Mouse (Mus musculus) forebrain, embryonic 11.5 days (tissue): ENCODE data around the gene Zcchc14. TPM values are rescaled to one million over a fixed set of nuclear protein-coding genes. Genes with fewer than 3 reads are reported as not detected.

ENCODE experiments used
- ATAC-seq: fragments of 200-750 bp; cut with Nextera tagmentation; replicated peaks from 2 replicates; pipeline ENCODE4 v1.8.0; 2017; ENCODE audit warnings: moderate TSS enrichment; ENCODE audit not compliant: low FRiP score
- DNase-seq: peaks from one replicate; pipeline ENCODE4 v3.0.0-alpha.2; 2017; ENCODE audit warnings: low spot score
- H3K27ac ChIP-seq: fragments of 300-500 bp; sonication (generic); 2 replicates; pipeline ENCODE4 v1.5.1; 2014; ENCODE audit warnings: low read depth, low read length
- H3K27me3 ChIP-seq: fragments of 300-500 bp; sonication (generic); 2 replicates; pipeline ENCODE4 v1.6.1; 2014; ENCODE audit warnings: mild to moderate bottlenecking, low read length, mixed read lengths; ENCODE audit not compliant: control insufficient read depth, insufficient read depth
- H3K36me3 ChIP-seq: fragments of 300-500 bp; sonication (generic); 2 replicates; pipeline ENCODE4 v1.6.1; 2014; ENCODE audit warnings: mild to moderate bottlenecking, low read length, moderate library complexity, mixed read lengths; ENCODE audit not compliant: control insufficient read depth, insufficient read depth
- H3K4me1 ChIP-seq: fragments of 300-500 bp; sonication (generic); replicated peaks from 2 replicates; pipeline ENCODE4 v1.6.1; 2014; ENCODE audit warnings: low read length, mixed read lengths; ENCODE audit not compliant: control insufficient read depth, insufficient read depth
- H3K4me2 ChIP-seq: fragments of 300-500 bp; sonication (generic); 2 replicates; pipeline ENCODE4 v1.6.1; 2014; ENCODE audit warnings: low read depth, mild to moderate bottlenecking, low read length, moderate library complexity, mixed read lengths; ENCODE audit not compliant: severe bottlenecking
- H3K4me3 ChIP-seq: fragments of 300-500 bp; sonication (generic); 2 replicates; pipeline ENCODE4 v1.5.1; 2014; ENCODE audit warnings: low read depth, low read length
- H3K9ac ChIP-seq: fragments of 300-500 bp; sonication (generic); 2 replicates; pipeline ENCODE4 v1.6.1; 2014; ENCODE audit warnings: low read length
- H3K9me3 ChIP-seq: fragments of 300-500 bp; sonication (generic); 2 replicates; pipeline ENCODE4 v1.6.1; 2016; ENCODE audit warnings: low read length, mixed read lengths; ENCODE audit not compliant: control insufficient read depth
- WGBS: fragments of 180-500 bp; shearing (Covaris S2); extraction: QIAGEN DNeasy Blood & Tissue Kit; methylation state at CpG from one replicate; pipeline ENCODE4 v1.1.7; 2014; 5-methylcytosine and 5-hydroxymethylcytosine counted together
- polyA plus RNA-seq: library from polyadenylated mRNA; unstranded; fragments of >200 nt; fragmentation: Nextera tagmentation; extraction: Ambion mirVana; gene quantifications from 2 replicates; pipeline ENCODE4 v1.2.1, GENCODE M21; 2014

The Zcchc14 gene
- polyA plus RNA-seq, 1 experiment from 2014 or later: 27.1 TPM

DNA sequence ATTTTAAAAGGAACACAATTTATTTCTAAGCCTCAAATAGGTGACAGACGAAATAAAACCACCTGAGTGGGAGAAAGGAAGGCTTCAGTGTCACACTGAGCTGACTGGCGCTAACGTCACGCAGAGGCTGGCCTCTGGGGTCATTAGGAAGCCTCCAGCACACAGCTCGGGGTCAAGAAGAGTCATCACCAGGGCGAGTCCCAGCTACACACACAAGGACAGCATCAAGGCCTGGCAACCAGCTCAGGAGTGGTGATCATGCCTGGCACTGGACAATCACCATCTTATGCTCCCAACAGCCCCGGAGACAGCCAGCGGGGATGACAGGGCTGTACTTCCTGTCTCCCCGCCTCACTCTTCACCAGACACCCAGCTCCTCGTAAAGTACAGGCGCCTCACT lies 95.0 kb downstream of the Zcchc14 start:
- Histone ChIP-seq H3K4me2 (no peak overlapping the region), H3K4me1 (no peaks in the 10 kb centered on the region), H3K9me3 (no peaks in the 10 kb centered on the region), H3K36me3 (peaks cover 5% of the 10 kb centered on the region; the same call in 1 of the 2 replicates), H3K27me3 (no peaks in the 10 kb centered on the region), H3K27ac (no peak overlapping the region), H3K4me3 (no peak overlapping the region), H3K9ac (no peak overlapping the region)
- DNase-seq: no peak
- ATAC-seq: no peak
- WGBS: 93% methylated on average over 11 of the region's 11 CpGs

DNA sequence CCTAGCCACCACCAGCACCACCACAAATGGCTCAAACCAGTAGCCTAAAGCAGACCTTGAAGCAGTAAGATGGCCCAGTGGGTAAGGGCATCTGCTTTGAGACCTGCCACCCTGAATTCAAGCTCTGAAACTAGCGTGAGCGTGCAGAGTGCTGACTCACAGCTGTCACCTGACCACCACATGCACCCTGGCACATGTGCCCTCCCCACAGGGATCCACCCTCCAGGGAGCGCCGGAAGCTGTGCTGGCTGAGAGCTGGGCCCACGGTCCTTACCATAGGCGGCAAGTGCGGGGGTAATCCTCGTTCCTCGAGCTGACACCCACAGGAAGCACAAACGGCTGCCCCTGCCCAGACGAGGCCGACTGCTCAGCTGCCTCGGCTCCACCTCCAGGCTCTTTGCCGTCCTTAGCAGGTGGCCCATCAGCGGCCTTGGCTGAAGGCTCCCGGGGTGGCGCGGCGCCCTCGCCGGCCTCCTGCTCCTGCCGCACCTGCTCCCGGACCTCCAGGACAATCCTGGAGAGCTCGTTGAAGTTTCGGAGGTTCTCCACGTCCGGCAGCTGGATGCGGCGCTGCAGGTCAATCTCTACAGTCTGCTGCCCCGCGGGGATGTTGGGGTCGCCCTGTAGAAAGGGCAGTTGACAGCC lies 98.7 kb downstream of the Zcchc14 start:
- H3K27me3 ChIP-seq: no peaks in the 10 kb centered on the region
- H3K4me3 ChIP-seq: no peak overlapping the region
- ATAC-seq: no peak
- no peak overlapping the region for H3K27ac ChIP-seq
- H3K9me3 ChIP-seq: no peaks in the 10 kb centered on the region
- WGBS: 94% methylated on average over 32 of the region's 32 CpGs
- peaks cover 5% of the 10 kb centered on the region; the same call in 1 of the 2 replicates for H3K36me3 ChIP-seq
- no peak for DNase-seq
- H3K4me2 ChIP-seq: no peak overlapping the region
- H3K4me1 ChIP-seq: no peaks in the 10 kb centered on the region
- no peak overlapping the region for H3K9ac ChIP-seq

DNA sequence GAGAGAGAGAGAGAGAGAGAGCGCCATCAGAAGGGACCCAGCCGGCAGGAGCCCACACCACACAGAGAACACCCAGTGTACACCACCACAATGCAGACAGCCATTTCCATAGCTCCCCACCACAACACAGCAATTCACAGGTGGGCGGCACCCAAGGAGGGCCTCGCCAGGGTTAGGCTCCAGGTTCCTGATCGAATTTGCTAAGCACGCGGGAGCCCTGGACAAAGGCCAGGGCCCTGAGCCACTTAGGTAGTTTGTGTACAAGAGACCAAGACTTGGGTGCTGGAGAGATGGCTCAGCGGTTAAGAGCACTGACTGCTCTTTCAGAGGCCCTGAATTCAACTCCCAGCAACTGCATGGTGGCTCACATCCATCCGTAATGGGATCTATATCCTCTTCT lies 100.2 kb downstream of the Zcchc14 start:
- Histone ChIP-seq H3K27ac (no peak overlapping the region), H3K36me3 (peaks cover 5% of the 10 kb centered on the region; the same call in 1 of the 2 replicates), H3K9ac (no peak overlapping the region), H3K9me3 (no peaks in the 10 kb centered on the region), H3K4me2 (no peak overlapping the region), H3K27me3 (no peaks in the 10 kb centered on the region), H3K4me3 (no peak overlapping the region), H3K4me1 (no peaks in the 10 kb centered on the region)
- no peak for ATAC-seq
- WGBS: 91% methylated on average over 8 of the region's 9 CpGs
- no peak for DNase-seq

DNA sequence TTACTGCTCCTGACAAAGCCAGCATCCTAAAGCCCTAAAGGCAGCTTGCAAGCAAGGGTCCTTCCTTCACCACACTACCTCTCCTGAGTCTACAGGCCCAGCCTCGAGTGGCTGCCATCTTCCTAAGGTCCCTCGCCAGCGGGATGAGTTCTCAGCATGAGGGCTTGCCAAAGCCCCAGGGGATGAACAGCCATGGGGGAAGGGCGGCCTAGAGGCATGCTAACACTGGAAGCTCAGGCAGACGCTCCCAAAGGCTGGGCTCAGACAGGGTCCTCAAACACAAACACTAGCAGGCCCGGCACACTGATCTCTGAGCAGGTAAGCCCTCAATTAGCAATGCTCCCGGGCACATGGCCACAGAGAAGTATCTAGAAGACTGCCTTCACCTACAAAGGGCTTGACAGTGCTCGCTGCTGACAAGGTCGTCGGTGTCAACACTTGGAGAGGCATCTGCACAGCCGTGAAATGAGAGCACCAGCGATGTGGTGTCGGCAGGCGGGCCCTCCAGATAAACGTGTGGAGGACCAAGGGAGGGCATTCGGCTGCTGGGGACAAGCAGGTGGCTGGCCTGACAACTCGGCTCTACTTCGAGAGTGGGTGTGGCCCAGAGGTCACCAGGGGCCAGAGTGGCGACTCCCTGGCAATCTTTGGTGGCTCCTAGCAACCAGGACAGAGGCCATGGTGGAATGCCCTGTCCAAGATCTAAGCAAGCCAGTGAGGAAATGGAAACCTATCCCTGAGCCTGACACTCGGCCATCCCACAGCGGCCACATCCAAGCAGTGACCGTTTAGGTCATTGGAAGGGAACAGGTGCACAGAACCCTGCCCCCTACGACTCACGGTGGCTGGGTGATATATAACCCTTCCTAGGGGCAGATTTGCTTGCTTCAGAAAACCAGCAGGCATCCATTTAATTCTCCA lies 101.4 kb downstream of the Zcchc14 start:
- Histone ChIP-seq H3K4me3 (no peak overlapping the region), H3K27me3 (no peaks in the 10 kb centered on the region), H3K9ac (no peak overlapping the region), H3K9me3 (no peaks in the 10 kb centered on the region), H3K36me3 (peaks cover 5% of the 10 kb centered on the region; the same call in 1 of the 2 replicates), H3K27ac (no peak overlapping the region), H3K4me2 (no peak overlapping the region), H3K4me1 (no peaks in the 10 kb centered on the region)
- WGBS: 72% methylated on average over 24 of the region's 24 CpGs
- DNase-seq: no peak
- ATAC-seq: no peak

DNA sequence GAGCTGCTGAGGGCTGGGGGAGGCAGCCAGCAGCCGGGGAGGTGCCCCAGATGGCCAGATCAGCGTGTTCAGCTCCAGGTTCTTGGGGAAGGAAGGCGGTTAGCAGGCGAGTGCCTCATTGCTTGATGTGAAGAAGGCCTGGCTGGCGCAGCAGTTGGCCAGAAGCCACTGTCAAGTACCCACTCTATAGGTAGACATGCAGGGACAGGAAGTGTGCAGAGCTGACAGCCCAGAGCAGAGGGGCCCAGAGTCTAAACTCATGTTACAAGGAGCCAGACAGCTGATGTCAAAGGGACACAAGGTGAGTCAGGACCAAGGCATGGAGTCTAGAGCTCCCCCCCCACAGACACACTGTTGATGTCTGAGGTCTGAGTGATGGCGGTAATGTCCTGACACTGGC lies 102.6 kb downstream of the Zcchc14 start:
- Histone ChIP-seq H3K27me3 (no peaks in the 10 kb centered on the region), H3K9me3 (no peaks in the 10 kb centered on the region), H3K9ac (no peak overlapping the region), H3K4me3 (no peak overlapping the region), H3K27ac (no peak overlapping the region), H3K4me2 (no peak overlapping the region), H3K36me3 (peaks cover 5% of the 10 kb centered on the region; the same call in 1 of the 2 replicates), H3K4me1 (no peaks in the 10 kb centered on the region)
- ATAC-seq: no peak
- WGBS: 95% methylated on average over 6 of the region's 6 CpGs
- DNase-seq: no peak

Other genes with a start within 250 kb of the Zcchc14 start
- not detected in 2 replicates for gene 1700018B08Rik, start 108.6 kb downstream of the Zcchc14 start, polyA plus RNA-seq
- gene Fbxo31, start 74.1 kb downstream of the Zcchc14 start, polyA plus RNA-seq: 17.2 and 19.6 TPM in 2 replicates
- 213 and 217 TPM in 2 replicates for gene Map1lc3b, start 62.5 kb downstream of the Zcchc14 start, polyA plus RNA-seq
- gene Jph3, start 76.7 kb upstream of the Zcchc14 start, polyA plus RNA-seq: 8.9 and 9.4 TPM in 2 replicates
- 55.4 and 59.8 TPM in 2 replicates for gene Klhdc4, start 176.7 kb upstream of the Zcchc14 start, polyA plus RNA-seq